Mouse (Mus musculus) intestine, embryonic 16.5 days (tissue): ENCODE results near the gene Gm4756. TPM values are rescaled to one million over a fixed set of nuclear protein-coding genes. Genes with fewer than 3 reads are reported as not detected.

Experiments
- ATAC-seq: fragments of 200-750 bp; cut with Nextera tagmentation; 2 replicates; pipeline ENCODE4 v1.8.0; 2017; ENCODE audit warnings: moderate TSS enrichment, moderate library complexity
- H3K27ac ChIP-seq: fragments of 300-500 bp; sonication (generic); 2 replicates; pipeline ENCODE4 v1.5.1; 2014; ENCODE audit warnings: mild to moderate bottlenecking, low read length
- H3K27me3 ChIP-seq: fragments of 300-500 bp; sonication (generic); replicated peaks from 2 replicates; pipeline ENCODE4 v1.6.1; 2014; ENCODE audit warnings: low read length, control low read depth, mixed read lengths; ENCODE audit not compliant: control insufficient read depth, insufficient read depth
- H3K36me3 ChIP-seq: fragments of 300-500 bp; sonication (generic); 2 replicates; pipeline ENCODE4 v1.6.1; 2014; ENCODE audit warnings: low read length, control low read depth; ENCODE audit not compliant: control insufficient read depth, insufficient read depth
- H3K4me1 ChIP-seq: fragments of 300-500 bp; sonication (generic); 2 replicates; pipeline ENCODE4 v1.6.1; 2014; ENCODE audit warnings: low read length, control low read depth, mixed read lengths; ENCODE audit not compliant: control insufficient read depth, insufficient read depth
- H3K4me2 ChIP-seq: fragments of 300-500 bp; sonication (generic); 2 replicates; pipeline ENCODE4 v1.6.1; 2014; ENCODE audit warnings: low read depth, low read length, control low read depth
- H3K4me3 ChIP-seq: fragments of 300-500 bp; sonication (generic); 2 replicates; pipeline ENCODE4 v1.5.1; 2014; ENCODE audit warnings: mild to moderate bottlenecking, low read length
- H3K9ac ChIP-seq: fragments of 300-500 bp; sonication (generic); 2 replicates; pipeline ENCODE4 v1.6.1; 2014; ENCODE audit warnings: low read depth, low read length
- H3K9me3 ChIP-seq: fragments of 300-500 bp; sonication (generic); 2 replicates; pipeline ENCODE4 v1.6.1; 2016; ENCODE audit warnings: low read length, control low read depth; ENCODE audit not compliant: control insufficient read depth
- WGBS: fragments of 180-500 bp; shearing (Covaris S2); extraction: QIAGEN DNeasy Blood & Tissue Kit; methylation state at CpG from one replicate; pipeline ENCODE4 v1.1.7; 2014; 5-methylcytosine and 5-hydroxymethylcytosine counted together
- polyA plus RNA-seq: library from polyadenylated mRNA; unstranded; fragments of >200 nt; fragmentation: Nextera tagmentation; extraction: Ambion mirVana; gene quantifications from 2 replicates; pipeline ENCODE4 v1.2.1, GENCODE M21; 2015

Gene Gm4756
- polyA plus RNA-seq, 1 experiment from 2014 or later, result not detected

DNA sequence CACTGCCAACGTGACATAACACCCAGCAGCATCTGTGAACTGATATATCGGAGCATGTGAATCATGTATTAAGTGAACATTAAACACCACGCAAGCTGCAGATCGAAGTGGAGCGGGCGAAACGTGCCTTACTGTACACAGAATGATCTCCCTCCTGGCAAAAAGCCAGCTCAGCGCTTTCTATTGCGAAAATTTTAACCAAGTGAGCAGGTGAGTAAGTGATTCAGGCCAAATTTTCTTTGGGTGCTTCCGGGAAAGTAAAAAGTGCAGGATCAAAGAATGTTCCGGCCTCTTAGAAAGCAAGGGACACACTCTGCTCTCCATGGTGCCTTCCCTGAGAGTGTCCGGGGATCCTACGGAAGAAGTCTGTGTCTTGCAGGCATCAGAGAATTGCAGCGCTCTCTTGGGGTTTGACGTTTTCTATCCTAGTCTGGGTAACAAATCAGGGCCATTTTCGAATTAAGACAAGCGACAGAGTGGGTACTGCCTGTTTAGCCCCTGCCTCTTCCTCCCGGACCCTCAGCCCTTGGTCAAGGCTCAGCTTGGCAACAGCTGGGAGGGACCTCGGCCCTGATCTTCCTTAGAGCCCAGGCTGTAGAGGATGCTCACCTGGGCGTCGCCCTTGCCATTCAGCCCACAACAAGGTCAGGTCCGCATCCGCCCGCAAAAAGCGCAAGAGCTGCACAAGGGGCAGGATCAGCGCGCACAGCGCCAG lies 14.7 kb upstream of the Gm4756 start:
- peak overlapping the region; percentile 65 for H3K4me3 ChIP-seq
- H3K27ac ChIP-seq, result peak overlapping the region; percentile 68
- WGBS, result 3% methylated on average over 28 of the region's 28 CpGs
- peak; percentile 65 for ATAC-seq
- H3K4me1 ChIP-seq, result peaks cover 8% of the 10 kb centered on the region
- H3K9me3 ChIP-seq, result no peaks in the 10 kb centered on the region
- no peaks in the 10 kb centered on the region for H3K27me3 ChIP-seq
- peak overlapping the region; percentile 90 for H3K4me2 ChIP-seq
- H3K9ac ChIP-seq, result peak overlapping the region; percentile 75
- no peaks in the 10 kb centered on the region for H3K36me3 ChIP-seq

DNA sequence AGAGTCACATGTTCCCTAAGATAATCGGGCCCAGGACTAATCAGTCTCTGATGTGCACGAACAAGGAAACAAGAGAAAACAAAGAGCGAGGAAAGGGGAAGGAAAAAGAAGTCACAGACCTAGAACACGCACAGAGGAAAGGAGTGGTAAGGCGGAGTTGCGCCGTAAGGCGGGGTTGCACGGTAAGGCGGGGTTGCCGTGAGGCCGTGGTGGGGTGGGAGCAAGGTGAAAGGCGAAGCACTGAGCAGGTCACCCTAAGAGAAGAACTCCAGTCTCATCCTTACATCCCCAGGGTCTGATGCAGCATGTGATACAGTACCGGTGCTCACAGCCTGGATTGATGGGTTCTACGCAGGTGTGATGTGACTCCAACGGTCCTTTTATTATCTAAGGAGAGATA lies 6.3 kb upstream of the Gm4756 start:
- H3K27me3 ChIP-seq, result no peaks in the 10 kb centered on the region
- no peak overlapping the region for H3K4me2 ChIP-seq
- 91% methylated on average over 16 of the region's 16 CpGs for WGBS
- H3K36me3 ChIP-seq, result no peaks in the 10 kb centered on the region
- no peak overlapping the region for H3K4me3 ChIP-seq
- no peaks in the 10 kb centered on the region for H3K4me1 ChIP-seq
- H3K9ac ChIP-seq, result no peak overlapping the region
- H3K27ac ChIP-seq, result no peak overlapping the region
- H3K9me3 ChIP-seq, result no peaks in the 10 kb centered on the region
- no peak for ATAC-seq

DNA sequence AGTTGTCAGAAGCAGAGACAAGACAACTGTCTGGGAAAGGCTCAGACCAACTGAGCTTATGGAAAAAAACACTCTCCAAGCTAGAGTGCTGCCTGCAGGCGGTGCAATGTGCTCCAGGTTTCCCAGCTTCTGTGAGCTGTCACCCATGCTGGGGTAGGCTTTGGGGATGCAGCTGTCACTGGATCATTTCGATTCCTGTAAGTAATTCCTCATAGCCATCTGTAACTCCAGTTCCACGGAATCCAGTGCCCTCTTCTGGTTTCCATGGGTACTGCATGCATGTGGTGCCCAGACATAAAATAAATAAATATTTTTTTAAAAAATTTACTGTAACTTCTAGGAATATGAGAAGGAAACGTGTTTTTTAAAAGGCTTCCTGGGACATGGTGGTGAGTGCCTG lies 5.2 kb upstream of the Gm4756 start:
- Histone ChIP-seq H3K4me2 (no peak overlapping the region), H3K9me3 (no peaks in the 10 kb centered on the region), H3K36me3 (peaks cover 3% of the 10 kb centered on the region; the same call in 1 of the 2 replicates), H3K9ac (no peak overlapping the region), H3K27me3 (no peaks in the 10 kb centered on the region), H3K4me3 (no peak overlapping the region), H3K27ac (no peak overlapping the region), H3K4me1 (no peaks in the 10 kb centered on the region)
- 19% methylated on average over 4 of the region's 4 CpGs for WGBS
- no peak for ATAC-seq

DNA sequence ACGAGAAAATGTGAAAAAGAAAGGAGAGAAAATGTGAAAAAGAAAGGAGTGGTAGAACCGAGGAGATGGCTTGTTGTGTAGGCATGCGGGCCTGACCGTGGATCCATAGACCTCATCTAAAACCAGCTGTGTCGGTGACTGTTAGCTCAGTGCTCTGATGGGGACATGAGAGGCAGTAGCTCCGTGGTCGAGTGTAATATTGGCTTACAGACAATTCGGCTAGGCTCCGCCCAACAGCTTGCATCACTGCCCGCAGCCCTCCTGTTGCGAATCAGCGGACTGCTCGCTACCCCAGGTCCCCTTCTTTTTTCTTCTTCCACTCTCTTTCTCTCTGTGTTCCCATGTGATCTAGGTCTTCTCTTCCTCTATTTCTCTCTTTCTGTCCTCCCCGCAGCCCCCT lies 540 bp downstream of the Gm4756 start:
- H3K27me3 ChIP-seq, result no peaks in the 10 kb centered on the region
- H3K27ac ChIP-seq, result no peak overlapping the region
- no peak for ATAC-seq
- no peak overlapping the region for H3K4me3 ChIP-seq
- no peaks in the 10 kb centered on the region for H3K9me3 ChIP-seq
- H3K9ac ChIP-seq, result no peak overlapping the region
- WGBS, result 95% methylated on average over 14 of the region's 14 CpGs
- H3K4me1 ChIP-seq, result no peaks in the 10 kb centered on the region
- no peak overlapping the region for H3K4me2 ChIP-seq
- H3K36me3 ChIP-seq, result peaks cover 4% of the 10 kb centered on the region; the same call in 1 of the 2 replicates

DNA sequence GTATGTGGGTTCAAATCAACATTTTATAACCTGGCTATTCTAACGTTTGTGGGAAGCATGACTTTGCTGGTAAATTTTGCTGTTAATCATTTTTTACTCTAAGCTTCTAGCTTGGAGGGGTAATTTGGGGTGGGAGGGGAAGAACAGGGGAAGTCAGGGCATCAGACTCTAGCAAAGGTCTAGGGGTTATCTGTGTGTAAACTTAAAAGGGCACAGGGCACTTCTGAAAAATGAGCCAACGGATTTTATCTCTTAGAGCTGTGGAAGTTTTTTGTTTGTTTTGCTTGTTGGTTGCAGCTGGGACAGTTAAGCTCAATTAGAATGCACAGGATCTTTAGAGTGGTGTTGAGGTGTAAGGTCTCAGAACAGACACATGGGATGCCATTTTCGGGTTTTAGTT lies 11.4 kb downstream of the Gm4756 start:
- no peak overlapping the region for H3K27ac ChIP-seq
- ATAC-seq, result no peak
- H3K27me3 ChIP-seq, result no peaks in the 10 kb centered on the region
- H3K36me3 ChIP-seq, result no peaks in the 10 kb centered on the region
- H3K4me1 ChIP-seq, result no peaks in the 10 kb centered on the region
- H3K4me3 ChIP-seq, result no peak overlapping the region
- no peaks in the 10 kb centered on the region for H3K9me3 ChIP-seq
- H3K4me2 ChIP-seq, result no peak overlapping the region
- WGBS, result 61% methylated on average over 3 of the region's 3 CpGs
- no peak overlapping the region for H3K9ac ChIP-seq

DNA sequence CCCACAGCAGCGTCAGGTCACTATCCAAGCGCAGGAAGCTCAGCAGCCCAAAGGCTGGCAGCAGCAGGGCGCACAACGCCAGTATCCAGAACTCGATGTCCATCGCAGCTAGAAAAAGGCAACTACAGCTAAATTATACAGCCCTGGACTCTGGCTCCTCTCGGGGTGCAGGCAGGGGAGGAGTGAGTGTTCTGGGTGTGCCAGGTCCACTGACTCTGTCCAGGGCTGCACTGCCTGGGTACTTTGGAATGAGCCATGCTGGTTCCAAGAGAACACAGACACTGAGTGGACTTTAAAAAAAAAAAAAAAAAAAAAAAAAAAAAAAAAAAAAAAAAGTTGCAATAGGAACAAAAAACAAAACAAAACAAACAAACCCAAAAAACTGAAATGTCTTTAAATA lies 20.7 kb downstream of the Gm4756 start:
- Histone ChIP-seq H3K27me3 (no peaks in the 10 kb centered on the region), H3K4me3 (no peak overlapping the region)
- WGBS, result 94% methylated on average over 7 of the region's 7 CpGs

DNA sequence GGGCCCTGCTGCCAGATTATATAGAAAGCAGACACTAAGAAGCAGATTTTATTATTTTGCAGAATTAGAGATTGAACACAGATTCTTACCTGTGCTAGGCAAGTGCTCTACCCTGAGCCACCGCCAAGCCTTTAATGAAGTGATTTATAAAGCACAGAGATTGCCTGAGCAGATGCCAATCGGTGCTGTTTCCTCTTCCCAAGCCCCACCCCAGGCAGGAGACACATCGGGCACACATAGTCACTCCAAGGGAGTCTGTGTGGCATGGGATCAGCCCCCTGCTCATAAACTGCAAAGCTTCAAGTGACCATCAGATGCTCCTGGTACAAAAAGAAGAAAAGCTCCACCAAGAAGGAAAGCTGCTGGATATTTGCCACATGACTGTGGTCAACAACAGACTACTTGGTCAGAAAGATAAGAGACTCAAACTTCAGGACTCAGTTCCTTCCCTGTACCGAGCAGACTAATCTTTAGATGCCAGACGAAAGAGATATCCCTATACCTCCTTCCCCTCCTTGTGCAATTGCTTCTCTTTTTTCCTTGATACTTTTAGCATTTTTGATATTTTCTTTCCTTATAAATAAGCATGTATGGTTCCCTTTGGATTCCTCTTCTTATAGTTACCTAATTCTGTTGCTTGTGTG lies 26.5 kb downstream of the Gm4756 start:
- H3K9ac ChIP-seq, result no peak overlapping the region
- no peak for ATAC-seq
- H3K4me2 ChIP-seq, result no peak overlapping the region
- H3K27ac ChIP-seq, result no peak overlapping the region
- no peaks in the 10 kb centered on the region for H3K36me3 ChIP-seq
- WGBS, result 67% methylated on average over 5 of the region's 5 CpGs
- H3K4me3 ChIP-seq, result no peak overlapping the region
- H3K27me3 ChIP-seq, result no peaks in the 10 kb centered on the region
- H3K9me3 ChIP-seq, result no peaks in the 10 kb centered on the region
- no peaks in the 10 kb centered on the region for H3K4me1 ChIP-seq

More for the DNA sequence above, 20.7 kb downstream of the Gm4756 start:
- no peak for ATAC-seq
- Histone ChIP-seq H3K9me3 (no peaks in the 10 kb centered on the region), H3K27ac (no peak overlapping the region), H3K4me2 (no peak overlapping the region), H3K9ac (no peak overlapping the region), H3K36me3 (no peaks in the 10 kb centered on the region), H3K4me1 (no peaks in the 10 kb centered on the region)

DNA sequence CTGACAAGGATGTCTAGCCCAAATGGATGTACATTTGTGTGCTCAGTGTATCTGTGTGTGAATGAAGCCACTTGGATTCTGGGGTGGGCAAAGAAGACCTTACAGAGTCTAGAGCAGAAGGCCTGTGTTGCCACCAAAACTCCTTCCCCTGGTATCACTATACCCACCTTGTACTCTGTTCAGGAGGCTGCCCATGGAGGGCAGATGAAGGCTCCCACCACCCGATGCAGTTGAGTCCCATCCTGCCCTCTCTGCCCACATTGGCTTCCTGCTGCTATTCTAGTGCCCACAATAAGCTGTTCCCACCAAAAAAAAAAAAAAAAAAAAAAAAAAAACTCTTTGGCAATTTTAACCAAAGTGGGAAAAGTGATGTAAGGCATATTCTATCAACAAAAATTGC lies 28.0 kb downstream of the Gm4756 start:
- Histone ChIP-seq H3K36me3 (no peaks in the 10 kb centered on the region), H3K4me2 (no peak overlapping the region), H3K9ac (no peak overlapping the region), H3K4me1 (no peaks in the 10 kb centered on the region), H3K4me3 (no peak overlapping the region), H3K27ac (no peak overlapping the region), H3K27me3 (no peaks in the 10 kb centered on the region), H3K9me3 (no peaks in the 10 kb centered on the region)
- ATAC-seq, result no peak
- WGBS, result 77% methylated on average over 1 of the region's 1 CpGs

DNA sequence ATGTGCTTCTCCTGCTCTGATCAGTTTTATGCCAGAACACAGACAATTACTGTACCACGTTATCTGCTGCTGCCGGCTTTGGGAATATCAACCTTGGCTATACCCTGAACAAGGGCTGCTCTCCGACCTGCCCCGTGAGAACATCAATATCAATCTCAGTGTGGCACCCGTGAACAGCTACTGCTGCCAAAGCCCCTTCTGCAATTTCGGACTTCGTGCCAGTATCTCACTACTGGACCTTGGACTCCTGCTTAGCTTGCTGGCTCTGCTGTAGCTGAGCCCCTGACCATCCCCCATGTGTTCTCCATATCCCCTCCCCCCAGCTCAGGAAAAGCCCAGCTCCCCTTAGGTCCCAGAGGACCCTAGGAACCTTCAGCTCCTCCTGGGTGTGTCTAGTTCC lies 28.6 kb downstream of the Gm4756 start:
- WGBS, result 88% methylated on average over 7 of the region's 7 CpGs
- H3K4me1 ChIP-seq, result no peaks in the 10 kb centered on the region
- no peak for ATAC-seq
- no peaks in the 10 kb centered on the region for H3K27me3 ChIP-seq
- H3K9ac ChIP-seq, result no peak overlapping the region
- no peaks in the 10 kb centered on the region for H3K9me3 ChIP-seq
- no peak overlapping the region for H3K27ac ChIP-seq
- no peaks in the 10 kb centered on the region for H3K36me3 ChIP-seq
- no peak overlapping the region for H3K4me3 ChIP-seq
- no peak overlapping the region for H3K4me2 ChIP-seq
